Mouse (Mus musculus) hindbrain, postnatal 0 days (tissue): ENCODE results near the gene Limch1. TPM values are rescaled to one million over a fixed set of nuclear protein-coding genes. Genes with fewer than 3 reads are reported as not detected.

Experiments used
- ATAC-seq: fragments of 200-750 bp; cut with Nextera tagmentation; 2 replicates; pipeline ENCODE4 v1.8.0; 2017; ENCODE audit warnings: mild to moderate bottlenecking, moderate TSS enrichment, moderate library complexity
- DNase-seq: peaks from one replicate; pipeline ENCODE4 v3.0.0-alpha.2; 2015; ENCODE audit warnings: low spot score
- H3K27ac ChIP-seq: fragments of 300-500 bp; sonication (generic); 2 replicates; pipeline ENCODE4 v1.5.1; 2014; ENCODE audit warnings: mild to moderate bottlenecking
- H3K27me3 ChIP-seq: fragments of 300-500 bp; sonication (generic); 2 replicates; pipeline ENCODE4 v1.6.1; 2014; ENCODE audit warnings: low read length, mixed read lengths; ENCODE audit not compliant: insufficient read depth
- H3K36me3 ChIP-seq: fragments of 300-500 bp; sonication (generic); 2 replicates; pipeline ENCODE4 v1.6.1; 2014; ENCODE audit warnings: low read length, mixed read lengths; ENCODE audit not compliant: insufficient read depth
- H3K4me1 ChIP-seq: fragments of 300-500 bp; sonication (generic); 2 replicates; pipeline ENCODE4 v1.6.1; 2014; ENCODE audit warnings: antibody characterized with exemption, low read length, mixed read lengths; ENCODE audit not compliant: insufficient read depth
- H3K4me2 ChIP-seq: fragments of 300-500 bp; sonication (generic); 2 replicates; pipeline ENCODE4 v1.6.1; 2014; ENCODE audit warnings: low read depth, mild to moderate bottlenecking, low read length, moderate library complexity, mixed read lengths
- H3K4me3 ChIP-seq: fragments of 300-500 bp; sonication (generic); 2 replicates; pipeline ENCODE4 v1.5.1; 2014; ENCODE audit warnings: low read length
- H3K9ac ChIP-seq: fragments of 300-500 bp; sonication (generic); replicated peaks from 2 replicates; pipeline ENCODE4 v1.6.1; 2014; ENCODE audit warnings: mild to moderate bottlenecking, low read length, moderate library complexity, mixed read lengths
- H3K9me3 ChIP-seq: fragments of 300-500 bp; sonication (generic); 2 replicates; pipeline ENCODE4 v1.6.1; 2016; ENCODE audit warnings: low read length, mixed read lengths
- CTCF ChIP-seq: IDR thresholded peaks from 2 replicates; pipeline ENCODE4 v1.5.1; 2016; ENCODE audit warnings: antibody characterized with exemption, control low read depth, low read depth
- WGBS: fragments of 180-500 bp; shearing (Covaris S2); extraction: QIAGEN DNeasy Blood & Tissue Kit; methylation state at CpG from one replicate; pipeline ENCODE4 v1.1.7; 2014; 5-methylcytosine and 5-hydroxymethylcytosine counted together
- polyA plus RNA-seq: library from polyadenylated mRNA; unstranded; fragments of >200 nt; fragmentation: Nextera tagmentation; extraction: Ambion mirVana; gene quantifications from 2 replicates; pipeline ENCODE4 v1.2.1, GENCODE M21; 2015
- total RNA-seq: library from RNA; depleted of rRNA; stranded (reverse); fragments of >200 nt; gene quantifications from 2 replicates; pipeline ENCODE4 v1.2.3, GENCODE M21; 2014

Gene Limch1
- total and polyA plus RNA-seq, 2 experiments from 2014 or later, result 50.4 to 72.4 TPM

DNA sequence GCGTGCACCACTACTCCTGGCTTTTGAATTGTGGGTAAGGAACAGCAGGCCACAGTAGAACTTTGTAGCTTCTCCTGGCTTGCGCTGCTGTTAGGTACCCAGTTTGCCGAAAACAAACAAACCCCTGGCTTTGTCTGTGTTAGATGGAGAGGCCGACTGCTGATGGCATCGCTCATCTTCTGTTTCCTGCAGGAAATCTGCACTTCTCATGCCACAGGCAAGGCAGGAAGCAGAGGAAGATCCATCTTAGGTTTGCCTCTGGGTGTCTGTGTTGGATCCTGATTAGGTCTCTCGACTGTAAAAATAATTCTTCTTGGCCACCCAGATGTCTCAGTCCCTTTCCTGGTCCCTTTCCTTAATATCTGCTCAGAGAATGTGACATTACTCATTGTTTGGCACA lies 51.7 kb downstream of the Limch1 start:
- no peak for TF ChIP-seq CTCF
- Histone ChIP-seq H3K9me3 (no peaks in the 10 kb centered on the region), H3K4me1 (peaks cover 19% of the 10 kb centered on the region), H3K36me3 (no peaks in the 10 kb centered on the region), H3K27ac (peak overlapping the region; percentile 71; the same call in 1 of the 2 replicates), H3K4me2 (no peak overlapping the region), H3K9ac (no peak overlapping the region), H3K4me3 (no peak overlapping the region), H3K27me3 (no peaks in the 10 kb centered on the region)
- no peak for DNase-seq
- no peak for ATAC-seq
- WGBS, result 69% methylated on average over 6 of the region's 6 CpGs

GRCm38 (mm10) chr5:66798135-66798534 lies 52.5 kb downstream of the Limch1 start:
- H3K27me3 ChIP-seq, result no peaks in the 10 kb centered on the region
- DNase-seq (peak; percentile 57), ATAC-seq (peak; percentile 73)
- 0 out of 2 replicates have a peak overlapping the region, but pooled peaks have one; percentile 3 for H3K4me2 ChIP-seq
- peak overlapping the region; percentile 71 for H3K27ac ChIP-seq
- H3K4me1 ChIP-seq, result peaks cover 19% of the 10 kb centered on the region
- H3K9me3 ChIP-seq, result no peaks in the 10 kb centered on the region
- no peak overlapping the region for H3K4me3 ChIP-seq
- no peak overlapping the region for H3K9ac ChIP-seq
- no peaks in the 10 kb centered on the region for H3K36me3 ChIP-seq
- TF ChIP-seq CTCF, result no peak
- WGBS, result 23% methylated on average over 3 of the region's 3 CpGs

GRCm38 (mm10) chr5:66798591-66799003 lies 53.0 kb downstream of the Limch1 start:
- Histone ChIP-seq H3K4me3 (no peak overlapping the region), H3K27me3 (no peaks in the 10 kb centered on the region), H3K4me2 (0 out of 2 replicates have a peak overlapping the region, but pooled peaks have one; percentile 3), H3K4me1 (peaks cover 19% of the 10 kb centered on the region), H3K9ac (no peak overlapping the region), H3K36me3 (no peaks in the 10 kb centered on the region), H3K9me3 (no peaks in the 10 kb centered on the region), H3K27ac (peak overlapping the region; percentile 71)
- ATAC-seq, result peak; percentile 75
- TF ChIP-seq CTCF, result no peak
- WGBS, result 13% methylated on average over 8 of the region's 8 CpGs
- peak; percentile 43 for DNase-seq

GRCm38 (mm10) chr5:66800243-66800642 lies 54.6 kb downstream of the Limch1 start:
- Histone ChIP-seq H3K9ac (no peak overlapping the region), H3K4me3 (no peak overlapping the region), H3K36me3 (no peaks in the 10 kb centered on the region), H3K9me3 (no peaks in the 10 kb centered on the region), H3K4me2 (no peak overlapping the region), H3K27ac (peak overlapping the region; percentile 15; the same call in 1 of the 2 replicates), H3K27me3 (no peaks in the 10 kb centered on the region), H3K4me1 (peaks cover 19% of the 10 kb centered on the region)
- TF ChIP-seq CTCF, result no peak
- DNase-seq (no peak), ATAC-seq (no peak)
- WGBS, result 18% methylated on average over 9 of the region's 9 CpGs

DNA sequence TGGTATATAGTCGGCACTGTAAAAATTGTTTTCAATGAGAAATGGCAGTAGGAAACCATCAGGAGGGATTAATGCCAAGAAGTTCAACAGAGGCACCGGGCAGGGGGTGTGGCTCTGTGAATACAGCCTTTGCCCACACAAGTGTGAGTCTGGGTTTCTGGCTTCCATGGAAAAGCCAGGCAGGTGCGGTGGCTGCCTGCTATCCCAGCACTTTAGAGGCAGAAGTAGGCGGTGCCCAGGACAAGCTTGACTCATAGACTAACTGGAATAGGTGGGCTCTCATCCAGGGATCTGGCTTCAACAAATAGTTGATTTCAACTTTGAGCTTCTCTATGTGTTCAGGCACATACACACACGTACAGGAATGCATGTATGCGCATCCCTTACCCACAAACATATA lies 55.4 kb downstream of the Limch1 start:
- no peak for TF ChIP-seq CTCF
- Histone ChIP-seq H3K9ac (no peak overlapping the region), H3K4me3 (no peak overlapping the region), H3K9me3 (no peaks in the 10 kb centered on the region), H3K36me3 (no peaks in the 10 kb centered on the region), H3K4me2 (no peak overlapping the region), H3K27me3 (no peaks in the 10 kb centered on the region), H3K4me1 (peaks cover 19% of the 10 kb centered on the region), H3K27ac (no peak overlapping the region)
- DNase-seq (no peak), ATAC-seq (no peak)
- 68% methylated on average over 6 of the region's 6 CpGs for WGBS

GRCm38 (mm10) chr5:66802196-66802595 lies 56.6 kb downstream of the Limch1 start:
- no peak for TF ChIP-seq CTCF
- H3K4me2 ChIP-seq, result no peak overlapping the region
- H3K27me3 ChIP-seq, result no peaks in the 10 kb centered on the region
- no peak for DNase-seq
- no peaks in the 10 kb centered on the region for H3K9me3 ChIP-seq
- ATAC-seq, result no peak
- no peak overlapping the region for H3K27ac ChIP-seq
- no peak overlapping the region for H3K4me3 ChIP-seq
- 73% methylated on average over 10 of the region's 10 CpGs for WGBS
- no peak overlapping the region for H3K9ac ChIP-seq
- no peaks in the 10 kb centered on the region for H3K36me3 ChIP-seq
- H3K4me1 ChIP-seq, result peaks cover 19% of the 10 kb centered on the region

DNA sequence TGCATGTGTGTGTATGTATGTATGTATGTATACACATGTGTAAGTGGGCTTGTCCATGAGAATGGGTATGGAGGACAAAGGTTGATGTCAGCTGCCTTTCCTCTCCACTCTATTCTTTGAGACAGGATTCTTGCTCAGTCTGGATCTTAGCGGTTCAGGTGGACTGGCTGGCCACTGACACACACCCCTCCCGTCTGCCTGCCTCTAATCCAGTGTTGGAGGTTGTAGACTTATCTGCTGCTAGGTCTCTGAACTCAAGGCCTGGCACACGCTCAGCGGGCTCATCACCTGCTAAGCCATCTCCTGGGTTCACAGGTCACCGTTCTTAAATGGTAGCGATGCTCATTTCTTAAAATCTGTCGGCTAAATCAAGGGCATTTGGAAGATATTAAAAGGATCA lies 60.7 kb downstream of the Limch1 start:
- Histone ChIP-seq H3K9me3 (no peaks in the 10 kb centered on the region), H3K4me3 (no peak overlapping the region), H3K36me3 (no peaks in the 10 kb centered on the region), H3K9ac (no peak overlapping the region), H3K27ac (no peak overlapping the region), H3K4me1 (no peaks in the 10 kb centered on the region), H3K4me2 (no peak overlapping the region), H3K27me3 (no peaks in the 10 kb centered on the region)
- WGBS, result 71% methylated on average over 7 of the region's 7 CpGs
- TF ChIP-seq CTCF, result no peak
- DNase-seq, result no peak
- no peak for ATAC-seq
